Mouse (Mus musculus): Measurements from ENCODE around the gene Camta1. TPM values are rescaled to one million over a fixed set of nuclear protein-coding genes. Genes with fewer than 3 reads are reported as not detected.
A peak's percentile ranks its signal among the peaks of the same experiment; 100 is the strongest.

Camta1 gene
- total RNA-seq, 2 experiments from 2014 or later: 194 to 203 TPM

DNA sequence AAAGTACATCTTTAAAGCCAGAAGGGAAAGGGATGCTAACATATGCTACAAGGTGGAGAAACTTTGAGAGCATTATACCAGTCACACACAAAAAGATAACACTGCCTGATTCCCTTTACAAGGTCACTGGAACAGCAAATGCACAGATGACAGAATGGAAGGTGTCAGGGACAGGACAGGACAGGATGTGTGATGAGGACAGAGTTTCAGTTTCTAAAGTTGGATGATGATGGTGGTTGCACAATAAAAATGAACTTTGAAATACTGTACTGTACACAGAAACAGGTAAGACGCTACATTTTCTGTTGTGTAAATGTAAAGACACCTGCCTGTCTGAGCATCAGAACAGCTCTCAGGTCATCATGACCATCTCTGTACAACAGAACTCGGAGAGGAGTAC lies 57.5 kb downstream of the Camta1 start:
- intact Hi-C loops (cut with DNase I): no loop called here
- no peak for DNase-seq (ENCODE audit: low spot score in 2 of 2)

DNA sequence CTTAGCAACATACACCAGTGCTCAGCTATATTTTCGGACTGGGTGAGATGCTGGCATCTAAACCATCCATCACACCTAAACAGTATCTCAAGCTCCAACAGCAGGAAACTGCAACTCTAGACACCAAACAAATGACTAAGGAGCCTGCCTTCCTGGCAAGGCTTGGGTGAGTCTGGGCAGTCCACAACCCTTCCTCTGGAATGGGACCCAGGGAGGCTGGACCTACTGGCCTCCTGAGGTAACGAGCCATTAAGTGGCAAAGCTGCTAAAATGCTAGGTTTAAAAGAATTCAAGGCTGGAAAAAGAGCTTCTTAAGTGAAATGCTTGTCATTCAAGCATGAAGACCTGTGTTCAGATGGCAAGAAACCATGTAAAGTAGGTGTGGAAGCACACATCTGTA lies 63.0 kb downstream of the Camta1 start:
- intact Hi-C loops (cut with DNase I): no loop called here
- no peak for DNase-seq (ENCODE audit: low spot score in 2 of 2)

DNA sequence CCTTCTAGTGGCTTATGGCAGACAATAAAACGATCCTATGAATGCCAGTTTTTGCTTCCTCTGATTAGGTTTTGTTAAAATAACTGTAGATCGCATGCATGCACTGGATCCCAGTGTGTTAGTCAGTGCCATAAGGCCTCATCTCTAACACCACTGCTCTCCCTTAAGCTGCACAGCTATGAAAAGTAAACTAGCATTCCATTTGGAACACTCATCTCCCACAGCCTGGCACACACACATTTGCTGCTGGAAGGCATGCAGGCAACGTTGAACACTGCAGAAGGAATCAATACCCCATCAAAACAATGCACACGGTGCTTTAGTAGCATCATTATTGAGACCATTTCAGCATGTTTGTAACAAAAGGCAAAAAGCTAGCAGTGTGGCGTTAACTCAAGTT lies 68.0 kb downstream of the Camta1 start:
- intact Hi-C loops (cut with DNase I): no loop called here
- no peak for DNase-seq (ENCODE audit: low spot score in 2 of 2)

DNA sequence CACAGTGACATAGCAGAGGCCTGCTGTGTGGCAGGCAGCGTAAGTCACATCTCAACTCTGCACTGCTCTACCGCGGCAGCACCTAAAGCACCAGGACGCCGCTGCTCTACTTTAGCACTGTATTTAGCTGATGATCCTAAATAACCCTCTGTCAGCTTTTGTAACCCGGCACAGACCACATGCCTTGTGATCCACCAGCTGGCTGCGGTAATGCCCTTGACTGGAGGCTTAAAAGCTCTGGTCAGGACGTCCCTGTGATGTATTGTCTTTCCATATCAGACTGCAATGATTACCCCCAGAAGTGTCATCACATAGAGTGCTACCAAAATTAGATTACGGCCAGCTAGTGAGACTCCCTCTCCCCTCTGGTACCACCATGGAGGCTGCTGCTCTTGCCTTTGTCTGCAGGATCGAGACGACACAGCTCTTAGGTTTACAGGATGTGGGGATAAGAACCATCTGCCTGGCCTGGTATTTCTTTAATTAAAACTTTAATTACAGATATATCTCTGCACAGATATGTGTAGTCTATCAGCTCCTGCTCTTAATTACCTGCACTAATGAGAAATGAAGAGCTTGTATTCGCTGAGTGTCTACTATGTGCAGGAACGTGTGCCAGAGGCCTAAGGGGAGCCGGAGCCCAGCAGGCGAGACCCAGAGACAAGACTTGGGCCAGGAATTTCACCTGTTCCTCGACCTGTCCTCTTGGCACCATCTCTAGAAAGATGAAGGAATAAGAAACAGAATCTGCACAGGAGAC lies 74.5 kb downstream of the Camta1 start:
- intact Hi-C loops (cut with DNase I): no loop called here
- DNase-seq (ENCODE audit: low spot score in 2 of 2): no peak

DNA sequence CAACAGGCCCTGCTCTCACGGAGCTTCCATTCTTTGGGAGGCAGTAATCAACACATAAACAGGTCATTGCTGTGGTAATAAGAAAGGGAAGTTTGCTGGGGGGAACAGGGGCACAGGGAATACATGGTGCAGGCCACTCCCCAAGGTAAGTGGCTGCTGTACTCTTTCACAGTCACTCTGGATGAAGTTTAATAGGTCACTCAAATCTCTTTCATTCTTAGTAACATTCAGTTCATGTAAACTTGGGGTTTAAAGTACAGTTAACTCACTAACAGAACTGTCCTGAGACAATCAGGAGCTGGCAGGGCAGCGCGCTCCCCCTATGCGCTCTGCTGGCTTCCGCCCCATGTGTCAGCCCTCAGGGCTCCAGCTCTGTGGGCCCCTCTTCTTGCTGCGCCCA lies 81.2 kb downstream of the Camta1 start:
- intact Hi-C loops (cut with DNase I): no loop called here
- DNase-seq (ENCODE audit: low spot score in 2 of 2): no peak

DNA sequence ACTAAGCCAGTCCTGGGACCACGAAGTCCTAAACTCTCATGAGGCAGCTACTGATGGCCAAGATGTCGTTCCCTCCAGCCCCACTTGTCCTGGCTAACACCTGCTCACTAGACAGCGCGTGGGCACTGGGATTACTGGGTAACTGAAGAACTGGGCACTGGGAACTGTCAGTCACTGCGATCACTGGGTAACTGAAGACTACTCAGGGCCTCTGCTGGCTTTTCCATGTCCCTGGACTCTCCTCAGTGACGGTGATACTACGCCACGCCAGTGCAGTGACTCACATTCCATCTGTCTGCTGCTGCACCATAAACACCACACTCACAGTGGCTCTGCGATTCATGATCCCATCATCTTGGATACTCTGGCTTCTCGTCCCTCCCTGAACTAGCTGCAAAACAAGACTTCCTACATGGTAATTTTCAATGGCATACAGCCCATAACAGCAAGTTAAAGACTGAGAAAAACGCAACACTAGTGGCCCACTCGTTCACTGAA lies 81.7 kb downstream of the Camta1 start:
- intact Hi-C loops (cut with DNase I): loop anchor here (5.0 kb wide), 1 partner anchor 72 kb away; no protein-coding TSS in a partner anchor
- DNase-seq (ENCODE audit: low spot score in 2 of 2): no peak

DNA sequence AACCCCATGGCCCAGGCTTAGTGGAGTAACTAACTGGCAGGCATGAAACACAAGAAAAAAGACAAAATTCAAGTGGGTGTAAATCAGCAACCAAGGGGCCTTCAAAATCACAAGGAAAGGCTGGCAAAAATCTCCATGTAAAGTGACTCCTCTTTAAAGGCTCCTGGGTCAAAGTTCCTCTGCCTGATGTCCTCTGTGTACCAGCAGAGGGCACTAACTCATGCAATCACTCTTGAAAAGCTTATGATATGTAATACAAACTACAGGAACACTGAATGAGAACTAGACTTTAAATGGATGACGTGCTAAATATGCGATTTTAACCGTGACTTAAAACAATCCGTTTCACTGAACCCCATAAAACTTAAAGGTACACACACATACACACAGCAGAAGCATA lies 83.2 kb downstream of the Camta1 start:
- DNase-seq (ENCODE audit: low spot score in 2 of 2): peak in 1 of 2 experiments; percentile 29
- intact Hi-C loops (cut with DNase I): loop anchor here (5.0 kb wide), 1 partner anchor 74 kb away; no protein-coding TSS in a partner anchor

DNA sequence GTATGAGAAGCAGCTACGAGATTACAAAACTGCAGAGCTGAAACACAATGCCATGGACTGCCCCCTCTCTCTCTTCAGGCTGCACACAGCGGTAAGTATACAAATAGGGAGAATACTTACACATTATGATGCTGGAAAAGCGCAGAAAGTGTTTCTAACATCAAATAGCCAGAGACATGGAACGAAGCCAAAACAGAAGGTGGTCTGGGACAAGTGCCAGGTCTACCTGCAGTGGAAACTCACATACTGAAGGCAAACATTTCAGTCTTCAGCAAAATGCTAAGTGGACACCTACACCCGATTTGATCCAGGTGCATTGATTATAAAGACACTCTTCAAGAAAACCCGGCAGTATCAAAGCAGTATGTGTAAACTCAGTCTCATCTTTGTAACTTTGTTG lies 84.2 kb downstream of the Camta1 start:
- intact Hi-C loops (cut with DNase I): loop anchor here (5.0 kb wide), 1 partner anchor 75 kb away; no protein-coding TSS in a partner anchor
- no peak for DNase-seq (ENCODE audit: low spot score in 2 of 2)

DNA sequence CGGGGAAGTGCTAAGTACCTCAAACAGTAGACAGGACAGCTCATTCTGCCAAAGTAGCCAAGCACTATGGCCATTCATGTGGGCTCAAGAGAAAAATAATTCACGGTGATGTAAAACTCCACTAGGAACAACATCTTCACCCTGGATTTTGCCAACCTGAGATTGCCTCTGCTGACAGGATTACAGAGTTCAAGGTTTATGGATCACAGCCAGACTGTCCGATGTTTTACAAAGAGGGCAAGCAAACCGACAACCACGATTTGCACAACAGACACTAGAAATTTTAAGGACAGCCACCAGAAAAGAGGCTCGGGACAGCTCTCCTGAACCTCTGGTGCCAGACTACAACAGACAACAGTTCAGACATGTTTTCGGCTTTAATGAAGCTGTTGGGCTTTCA lies 86.2 kb downstream of the Camta1 start:
- no peak for DNase-seq (ENCODE audit: low spot score in 2 of 2)
- intact Hi-C loops (cut with DNase I): loop anchor here (5.0 kb wide), 1 partner anchor 77 kb away; no protein-coding TSS in a partner anchor

DNA sequence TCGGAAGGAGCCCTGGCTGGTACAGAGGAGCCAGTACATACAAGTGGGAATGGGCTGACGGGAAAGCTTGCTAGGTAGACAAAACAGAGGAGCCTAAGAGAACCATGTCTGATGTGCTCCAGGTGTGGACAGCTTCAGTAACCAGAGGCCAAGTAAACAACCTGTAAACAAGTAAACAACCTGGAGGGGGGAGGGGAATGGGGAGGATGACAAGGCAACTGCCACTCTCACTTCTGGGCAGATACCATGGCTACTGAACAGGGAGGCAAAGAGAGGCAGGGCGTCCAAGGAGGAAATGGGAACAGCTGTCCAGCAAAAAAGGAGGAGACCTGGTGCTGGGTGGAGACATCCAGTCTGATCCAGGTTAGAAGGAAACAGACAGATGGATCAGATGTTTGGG lies 88.0 kb downstream of the Camta1 start:
- intact Hi-C loops (cut with DNase I): no loop called here
- DNase-seq (ENCODE audit: low spot score in 2 of 2): no peak

DNA sequence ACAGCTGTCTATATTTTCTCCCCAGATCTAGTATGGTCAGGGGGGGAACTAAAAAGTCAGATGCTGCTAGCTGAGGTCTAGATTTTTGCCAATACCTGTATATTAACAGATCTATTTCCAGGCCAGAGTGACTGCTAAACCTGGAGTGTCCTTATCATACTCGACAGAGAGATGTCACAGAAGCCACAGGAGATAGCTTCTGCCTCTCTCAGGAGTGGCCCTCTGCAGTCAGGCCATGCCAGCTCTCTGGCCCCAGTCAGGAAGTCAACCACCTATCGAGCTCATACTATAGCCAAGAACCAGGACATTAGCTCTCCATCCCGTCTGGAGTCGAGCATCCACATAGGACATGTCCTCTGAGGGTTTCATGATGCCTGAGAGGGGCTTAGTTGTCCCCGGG lies 88.7 kb downstream of the Camta1 start:
- no peak for DNase-seq (ENCODE audit: low spot score in 2 of 2)
- intact Hi-C loops (cut with DNase I): no loop called here

DNA sequence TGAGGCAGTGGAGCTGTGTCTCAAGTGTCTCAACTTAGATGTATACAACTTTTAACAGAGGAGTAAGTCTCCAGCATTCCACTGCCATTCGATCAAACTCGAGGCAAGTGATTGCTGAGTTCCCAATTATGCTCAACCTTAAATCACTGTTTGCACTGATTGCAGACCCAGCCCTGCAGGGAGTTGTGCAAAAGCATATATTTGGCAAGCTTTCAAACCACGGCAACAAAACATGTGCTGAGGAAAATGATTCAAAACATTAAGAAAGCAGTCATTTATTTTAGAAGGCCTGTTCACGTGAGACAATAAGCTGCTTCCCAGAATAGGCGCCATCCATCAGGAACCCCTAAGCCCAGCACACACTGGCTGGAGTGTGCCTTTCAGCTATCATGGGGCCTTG lies 91.0 kb downstream of the Camta1 start:
- no peak for DNase-seq (ENCODE audit: low spot score in 2 of 2)
- intact Hi-C loops (cut with DNase I): no loop called here

DNA sequence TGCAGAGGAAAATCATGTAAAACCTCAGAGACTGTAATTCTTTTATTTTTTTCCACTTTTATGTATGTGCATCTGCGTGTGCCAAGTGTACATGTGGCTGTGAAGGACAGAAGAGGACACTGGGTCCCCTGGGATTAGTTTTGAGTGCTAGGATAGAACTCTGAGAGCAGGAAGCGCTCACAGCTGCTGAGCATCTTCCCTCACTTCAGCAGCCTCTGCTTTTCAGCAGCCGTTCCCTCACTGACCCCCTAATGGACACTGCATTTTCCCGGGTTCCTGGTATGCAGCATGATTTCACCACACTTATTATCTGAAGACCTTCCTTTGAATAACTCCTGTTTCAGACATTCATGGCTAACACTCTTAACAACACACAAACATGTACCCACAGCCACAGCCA lies 93.9 kb downstream of the Camta1 start:
- DNase-seq (ENCODE audit: low spot score in 2 of 2): no peak
- intact Hi-C loops (cut with DNase I): no loop called here

DNA sequence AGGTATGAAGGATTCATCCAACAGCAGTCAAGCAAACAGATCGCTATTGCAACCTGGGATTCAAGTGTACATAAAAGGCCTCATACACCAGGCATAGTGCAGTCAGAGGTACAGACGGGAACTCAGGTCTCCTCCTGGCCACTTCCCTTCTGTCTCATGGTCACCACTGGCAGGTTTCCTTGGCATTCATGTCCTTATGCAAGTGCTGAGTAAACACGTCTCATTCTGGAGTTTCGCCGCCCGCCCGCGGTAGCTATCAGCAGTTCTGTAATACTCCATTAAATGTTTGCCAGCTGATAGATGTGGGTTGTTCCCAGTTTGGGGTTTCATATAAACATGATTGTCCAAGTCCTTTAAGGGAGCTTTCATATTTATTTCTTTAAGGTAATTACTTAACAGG lies 94.3 kb downstream of the Camta1 start:
- intact Hi-C loops (cut with DNase I): no loop called here
- DNase-seq (ENCODE audit: low spot score in 2 of 2): no peak

DNA sequence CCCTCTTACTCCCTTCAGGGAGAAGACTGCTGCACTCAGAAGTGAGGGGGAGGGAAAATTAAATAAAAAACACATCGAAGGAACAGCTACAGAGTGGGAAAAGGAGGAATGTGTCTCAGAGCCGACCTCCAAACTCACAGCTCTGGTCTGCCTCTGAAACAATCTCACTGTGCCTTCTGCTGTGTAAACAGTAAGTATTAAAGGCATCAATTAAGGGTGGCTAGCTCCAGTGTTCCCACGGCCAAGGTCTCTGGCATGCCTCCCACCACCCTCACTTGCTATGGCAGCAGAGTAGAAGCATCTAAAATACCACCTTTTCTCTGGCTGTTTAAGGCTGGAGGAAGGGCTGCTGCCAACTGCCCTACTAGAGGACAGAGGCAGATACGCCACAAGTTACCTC lies 96.3 kb downstream of the Camta1 start:
- intact Hi-C loops (cut with DNase I): no loop called here

DNA sequence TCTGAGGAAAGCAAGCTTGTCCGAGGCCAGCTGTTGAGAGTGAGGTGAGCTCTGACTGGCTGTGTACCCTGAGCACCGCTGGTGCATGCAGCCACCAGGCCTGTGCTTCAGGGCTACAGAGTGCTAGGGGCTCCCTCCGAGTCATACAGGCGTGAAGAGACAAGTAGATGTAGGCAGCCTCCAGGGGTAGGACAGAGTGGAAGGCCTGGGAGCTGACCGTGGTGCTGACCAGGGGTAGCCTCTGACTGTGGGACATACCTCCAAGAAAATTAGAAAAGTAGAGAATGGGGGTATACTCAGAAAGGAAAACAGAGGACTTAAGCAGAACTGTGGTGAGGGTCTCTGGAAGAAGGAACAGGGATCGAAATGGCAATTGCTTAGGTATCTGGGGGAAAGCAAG lies 97.7 kb downstream of the Camta1 start:
- intact Hi-C loops (cut with DNase I): no loop called here
- DNase-seq (ENCODE audit: low spot score in 2 of 2): no peak

More for the DNA sequence above, 96.3 kb downstream of the Camta1 start:
- DNase-seq (ENCODE audit: low spot score in 2 of 2): peak; percentile 34 to 54

DNA sequence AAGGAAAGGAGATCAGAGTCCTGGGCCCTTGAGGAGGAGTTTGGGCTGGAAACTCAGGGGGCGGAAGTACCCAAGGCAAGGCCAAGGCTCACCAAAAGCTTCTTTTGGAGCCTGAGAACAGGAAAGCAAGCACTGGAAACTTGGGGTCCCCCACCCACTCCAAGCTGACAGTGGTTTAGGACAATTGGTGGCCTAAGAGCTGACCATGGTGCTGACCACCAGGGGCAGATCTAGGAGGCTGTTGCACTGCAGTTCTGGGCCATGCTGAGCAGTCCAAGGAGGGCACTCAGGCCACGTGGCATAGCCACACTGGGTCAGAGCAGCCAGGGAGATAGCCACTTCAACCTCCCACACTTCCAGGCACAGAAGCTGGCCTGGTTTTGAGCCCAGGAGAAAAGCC lies 102.6 kb downstream of the Camta1 start:
- DNase-seq (ENCODE audit: low spot score in 2 of 2): no peak
- intact Hi-C loops (cut with DNase I): loop anchor here (5.0 kb wide), 1 partner anchor 48 kb away; no protein-coding TSS in a partner anchor

DNA sequence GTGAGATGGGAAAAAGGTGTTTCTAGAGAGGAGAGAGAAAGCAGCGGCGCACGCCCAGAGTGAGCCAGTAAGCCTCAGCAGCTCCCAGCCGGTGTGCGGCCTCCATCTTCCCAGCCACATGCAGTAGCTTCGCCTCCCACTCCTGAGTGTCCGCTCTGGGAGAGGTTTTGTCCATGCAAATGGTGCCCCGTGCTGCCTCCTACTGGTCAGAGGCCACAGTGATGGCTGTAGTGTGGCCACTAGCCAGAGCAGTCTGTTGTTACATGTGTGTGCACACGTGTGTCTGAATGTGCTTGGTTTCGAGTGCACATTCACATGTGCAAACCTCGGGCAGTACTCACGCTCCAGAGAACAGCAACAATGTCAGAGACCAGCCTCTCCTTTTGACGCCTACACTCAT lies 103.3 kb downstream of the Camta1 start:
- intact Hi-C loops (cut with DNase I): loop anchor here (5.0 kb wide), 1 partner anchor 49 kb away; no protein-coding TSS in a partner anchor
- no peak for DNase-seq (ENCODE audit: low spot score in 2 of 2)

DNA sequence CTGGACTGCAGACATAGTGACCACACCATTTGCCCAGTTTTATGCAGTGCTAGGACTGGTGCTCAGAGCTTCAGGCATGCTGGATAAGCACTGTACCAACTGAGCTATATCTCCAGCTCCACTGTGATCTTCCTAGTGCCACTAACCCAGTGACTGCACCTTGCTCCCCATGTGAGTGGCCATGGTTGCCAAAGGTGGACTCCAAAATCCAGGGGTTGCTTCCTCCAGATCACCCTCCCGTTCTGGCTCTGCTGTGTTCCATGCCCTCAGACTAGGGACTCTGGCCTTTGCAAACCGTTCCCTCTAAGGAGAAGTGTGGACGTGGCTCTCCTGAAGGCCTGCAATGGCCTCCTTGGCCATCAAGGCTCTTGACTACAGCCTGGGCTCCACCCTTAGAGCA lies 104.4 kb downstream of the Camta1 start:
- intact Hi-C loops (cut with DNase I): loop anchor here (5.0 kb wide), 1 partner anchor 50 kb away; no protein-coding TSS in a partner anchor
- no peak for DNase-seq (ENCODE audit: low spot score in 2 of 2)

DNA sequence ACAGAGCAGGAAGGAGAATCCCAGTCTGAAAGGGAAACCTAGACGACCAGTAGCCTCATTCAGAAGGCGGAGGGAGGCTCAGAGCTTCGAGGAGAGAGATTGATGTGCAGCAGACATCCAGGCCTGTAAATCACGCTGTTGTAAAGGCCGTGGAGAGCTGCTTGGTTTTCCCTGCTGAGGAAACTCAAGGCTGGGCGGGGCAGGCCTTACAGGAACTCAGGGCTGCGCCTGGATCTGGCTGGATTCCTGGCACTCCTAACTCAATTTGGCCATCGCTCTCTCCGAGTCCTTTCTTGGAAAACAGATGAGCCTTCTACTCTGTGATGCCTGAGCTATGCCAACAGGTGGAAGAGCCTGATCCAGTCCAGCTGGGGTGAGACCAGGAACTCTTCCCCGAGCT lies 105.3 kb downstream of the Camta1 start:
- DNase-seq (ENCODE audit: low spot score in 2 of 2): no peak
- intact Hi-C loops (cut with DNase I): loop anchor here (5.0 kb wide), 1 partner anchor 51 kb away; no protein-coding TSS in a partner anchor

DNA sequence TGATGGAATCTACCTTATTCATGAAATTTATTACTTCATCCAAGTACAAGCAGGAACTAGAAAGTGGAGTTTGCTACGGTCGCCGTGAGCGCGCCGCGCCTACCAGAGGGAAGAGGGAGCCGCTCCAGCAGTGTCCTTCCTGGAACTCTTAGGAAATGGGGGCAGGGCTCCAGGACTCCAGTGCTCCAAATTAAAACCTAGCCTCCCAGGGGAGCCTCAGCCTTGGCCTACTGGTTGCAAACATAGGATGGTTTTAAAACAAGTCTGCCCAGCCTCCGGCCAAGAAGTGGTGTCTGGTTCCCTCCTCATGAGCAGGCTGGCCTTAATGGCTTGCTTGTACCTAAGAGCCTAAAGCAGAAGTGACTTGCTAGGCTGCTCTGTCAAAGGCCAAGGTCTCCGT lies 108.4 kb downstream of the Camta1 start:
- no peak for DNase-seq (ENCODE audit: low spot score in 2 of 2)

More for the DNA sequence above, 108.4 kb downstream of the Camta1 start:
- intact Hi-C loops (cut with DNase I): no loop called here

All from left cerebral cortex, postnatal 14 days (tissue).